Mouse (Mus musculus) cortical plate, adult 2 months (tissue): ENCODE results near the gene Plppr1. TPM values are rescaled to one million over a fixed set of nuclear protein-coding genes. Genes with fewer than 3 reads are reported as not detected.

ENCODE experiments used
- H3K27ac ChIP-seq: fragments of 200-500 bp; 2 replicates; pipeline ENCODE4 v1.5.1; 2012; ENCODE audit warnings: low read length, control low read depth, inconsistent platforms; ENCODE audit not compliant: insufficient read depth
- H3K4me1 ChIP-seq: fragments of 200-500 bp; 2 replicates; pipeline ENCODE4 v1.6.1; 2011; ENCODE audit warnings: low read length; ENCODE audit not compliant: control insufficient read depth, insufficient read depth
- H3K4me3 ChIP-seq: fragments of 200-500 bp; 2 replicates; pipeline ENCODE4 v1.5.1; 2011; ENCODE audit warnings: mild to moderate bottlenecking, low read length, control low read depth; ENCODE audit not compliant: insufficient read depth
- CTCF ChIP-seq: fragments of 200-500 bp; IDR thresholded peaks from 2 replicates; pipeline ENCODE4 v1.5.1; 2011; ENCODE audit warnings: mild to moderate bottlenecking, control low read depth, low read length; ENCODE audit not compliant: insufficient read depth; ENCODE audit errors: extremely low read depth
- POLR2A ChIP-seq: fragments of 200-500 bp; IDR thresholded peaks from 2 replicates; pipeline ENCODE4 v1.6.1; 2011; ENCODE audit warnings: mild to moderate bottlenecking, low read length, control low read depth; ENCODE audit not compliant: insufficient read depth; ENCODE audit errors: extremely low read depth
- polyA plus RNA-seq: library from polyadenylated mRNA; depleted of rRNA; stranded (reverse); fragments of >200 nt; gene quantifications from 2 replicates; pipeline ENCODE4 v1.2.3, GENCODE M21; 2012

The Plppr1 gene
- polyA plus RNA-seq, 1 experiment: 7.3 TPM

DNA sequence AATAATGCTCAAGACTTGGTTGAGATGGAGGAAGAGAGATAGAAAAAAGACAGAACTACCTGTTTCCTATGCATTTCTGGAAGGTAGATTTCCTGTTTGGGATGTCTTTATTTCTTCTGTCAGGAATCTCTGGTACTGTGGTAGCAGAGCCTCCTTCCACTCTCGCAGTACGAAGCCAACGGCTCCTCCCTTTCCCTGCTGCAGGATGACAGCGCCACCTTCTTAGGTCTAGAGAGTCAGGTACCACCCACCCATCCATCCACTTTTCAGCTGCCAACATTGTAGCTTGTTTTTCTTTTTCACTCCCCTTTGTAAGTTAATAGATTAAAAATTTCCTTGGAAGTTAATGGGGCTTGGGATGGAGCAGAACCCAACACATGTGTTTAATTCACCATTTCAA is 48.8 kb downstream of the Plppr1 start:
- TF ChIP-seq CTCF (no peak), POLR2A (no peak)
- H3K4me1 ChIP-seq: no peaks in the 10 kb centered on the region; the same call in 1 of the 2 replicates
- H3K4me3 ChIP-seq: no peak overlapping the region
- no peak overlapping the region for H3K27ac ChIP-seq

DNA sequence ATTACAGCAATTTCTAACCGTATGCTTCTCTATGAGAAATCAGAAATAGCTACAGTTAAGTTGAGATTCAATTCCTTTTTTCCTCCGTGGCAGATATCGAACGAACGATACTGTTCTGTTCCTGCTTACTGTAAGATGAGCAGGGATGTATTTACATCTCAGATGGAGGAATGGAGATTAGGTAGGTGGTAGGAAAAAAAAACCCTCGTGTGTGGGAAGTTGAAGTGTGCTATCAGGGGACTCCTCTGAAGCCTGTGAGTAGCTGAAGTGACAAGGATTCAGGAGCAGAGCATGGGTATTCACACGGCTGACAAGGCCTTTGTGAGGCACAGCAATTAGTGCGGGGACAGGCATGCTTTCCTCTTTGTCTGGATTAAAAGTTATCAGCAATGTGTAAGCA is 49.3 kb downstream of the Plppr1 start:
- TF ChIP-seq POLR2A: no peak
- TF ChIP-seq CTCF: no peak
- no peak overlapping the region for H3K4me3 ChIP-seq
- H3K27ac ChIP-seq: no peak overlapping the region
- no peaks in the 10 kb centered on the region; the same call in 1 of the 2 replicates for H3K4me1 ChIP-seq

DNA sequence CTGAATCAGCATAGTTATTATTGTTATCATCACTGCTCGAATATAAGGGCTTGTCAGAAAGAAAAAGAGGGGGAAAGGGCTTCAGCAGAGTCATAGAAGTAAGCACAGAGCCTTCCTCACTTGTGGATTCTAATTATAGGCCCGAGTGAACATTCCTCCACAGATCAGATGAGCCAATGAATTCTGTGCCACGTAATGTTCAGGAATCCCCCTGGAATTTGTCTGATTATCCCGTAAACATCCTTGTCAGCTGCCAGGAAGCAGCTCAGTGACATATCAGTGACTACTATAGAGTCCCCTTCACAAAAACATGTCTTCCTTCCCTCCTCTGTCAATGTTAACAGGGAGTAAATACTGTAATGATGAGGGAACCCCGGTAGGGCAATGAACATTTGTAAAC is 50.9 kb downstream of the Plppr1 start:
- no peak overlapping the region for H3K4me3 ChIP-seq
- H3K4me1 ChIP-seq: no peaks in the 10 kb centered on the region; the same call in 1 of the 2 replicates
- H3K27ac ChIP-seq: no peak overlapping the region
- TF ChIP-seq POLR2A (no peak), CTCF (no peak)

- Histone ChIP-seq H3K4me1 (no peaks in the 10 kb centered on the region), H3K27ac (no peak overlapping the region), H3K4me3 (no peak overlapping the region)
- TF ChIP-seq CTCF (no peak), POLR2A (no peak)
Measured at GRCm38 (mm10) chr4:49118842-49119241, 59.8 kb downstream of the Plppr1 start.

- no peaks in the 10 kb centered on the region for H3K4me1 ChIP-seq
- H3K27ac ChIP-seq: no peak overlapping the region
- TF ChIP-seq POLR2A (no peak), CTCF (no peak)
- no peak overlapping the region for H3K4me3 ChIP-seq
Measured at GRCm38 (mm10) chr4:49144798-49145197, 85.7 kb downstream of the Plppr1 start.

GRCm38 (mm10) chr4:49148775-49149174 is 89.7 kb downstream of the Plppr1 start:
- 0 out of 2 replicates have a peak, but pooled peaks cover 1% of the 10 kb centered on the region for H3K4me1 ChIP-seq
- TF ChIP-seq CTCF: no peak
- no peak for TF ChIP-seq POLR2A
- H3K27ac ChIP-seq: no peak overlapping the region
- no peak overlapping the region for H3K4me3 ChIP-seq

DNA sequence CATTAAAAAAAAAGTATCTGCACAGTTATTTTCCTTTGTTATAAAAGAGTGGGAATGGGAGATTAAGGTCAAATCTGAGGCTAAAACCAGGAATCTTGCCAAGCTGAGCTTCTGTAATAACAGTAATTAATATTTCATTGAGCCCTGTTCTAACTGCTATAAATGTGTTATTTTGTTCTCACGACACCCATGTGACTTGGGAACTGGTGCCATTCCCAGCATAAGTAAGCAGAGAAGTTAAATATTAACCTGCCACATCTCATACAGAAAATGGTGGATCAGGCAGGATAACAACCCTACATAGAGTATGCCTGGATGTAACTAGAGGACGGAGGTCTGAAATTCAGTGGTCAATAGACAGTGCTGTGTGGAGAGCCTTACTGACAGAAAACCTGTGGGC is 90.2 kb downstream of the Plppr1 start:
- H3K4me1 ChIP-seq: 0 out of 2 replicates have a peak, but pooled peaks cover 3% of the 10 kb centered on the region
- no peak overlapping the region for H3K4me3 ChIP-seq
- TF ChIP-seq POLR2A: no peak
- TF ChIP-seq CTCF: no peak
- no peak overlapping the region for H3K27ac ChIP-seq

DNA sequence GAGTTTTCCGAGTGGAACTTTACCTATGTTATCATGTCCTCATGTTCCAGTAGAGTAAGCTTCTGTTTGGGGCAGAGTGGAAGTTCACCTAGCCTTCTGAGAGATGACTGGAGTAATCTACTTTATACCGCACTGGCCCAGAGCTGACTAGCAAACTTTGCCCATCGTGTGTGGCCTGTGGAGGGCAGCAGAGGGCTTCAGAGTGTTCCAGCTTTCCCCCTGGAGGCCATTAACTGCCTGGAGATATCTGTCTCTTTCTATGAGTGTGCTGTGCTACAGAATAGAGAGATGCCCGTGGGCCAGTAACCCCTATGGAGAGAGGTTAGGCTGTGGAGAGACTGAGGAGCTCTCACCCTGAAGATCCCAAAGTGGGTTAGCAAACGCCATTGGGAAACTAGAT is 94.8 kb downstream of the Plppr1 start:
- H3K4me3 ChIP-seq: no peak overlapping the region
- H3K4me1 ChIP-seq: 0 out of 2 replicates have a peak, but pooled peaks cover 3% of the 10 kb centered on the region
- H3K27ac ChIP-seq: no peak overlapping the region
- TF ChIP-seq POLR2A (no peak), CTCF (peak; percentile 80)

GRCm38 (mm10) chr4:49156781-49157180 is 97.7 kb downstream of the Plppr1 start:
- 0 out of 2 replicates have a peak, but pooled peaks cover 2% of the 10 kb centered on the region for H3K4me1 ChIP-seq
- TF ChIP-seq POLR2A (no peak), CTCF (no peak)
- H3K27ac ChIP-seq: no peak overlapping the region
- H3K4me3 ChIP-seq: no peak overlapping the region

DNA sequence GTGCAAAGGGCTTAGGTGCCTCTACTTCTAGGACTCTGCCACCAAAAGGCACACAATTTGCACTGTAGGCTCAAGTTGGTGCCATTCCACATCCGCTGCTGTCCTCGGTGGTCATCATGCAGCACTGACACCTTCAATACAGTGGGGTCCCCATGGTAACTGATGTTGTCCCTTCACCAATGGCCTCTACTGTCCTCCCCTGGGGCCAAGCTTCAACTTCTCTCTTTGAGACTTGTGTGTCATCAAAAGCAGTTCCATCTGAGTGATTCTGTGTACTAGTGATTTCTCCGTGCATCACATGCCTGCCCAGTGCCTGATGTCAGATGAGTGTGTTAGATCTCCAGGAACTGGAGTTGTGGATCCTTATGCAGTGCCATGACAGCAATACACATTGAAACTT is 104.2 kb downstream of the Plppr1 start:
- no peak for TF ChIP-seq POLR2A
- no peak overlapping the region for H3K27ac ChIP-seq
- H3K4me1 ChIP-seq: no peaks in the 10 kb centered on the region
- H3K4me3 ChIP-seq: no peak overlapping the region
